Mouse (Mus musculus) neutrophil, adult 5-6 weeks (primary cell): ENCODE results near the gene Duox1. TPM values are rescaled to one million over a fixed set of nuclear protein-coding genes. Genes with fewer than 3 reads are reported as not detected.

Experiments used
- ATAC-seq: fragments of 151-379, 151-347 bp; 2 replicates; pipeline ENCODE4 v1.8.0; 2017; ENCODE audit warnings: mild to moderate bottlenecking, moderate TSS enrichment; ENCODE audit not compliant: insufficient number of reproducible peaks, poor library complexity, low FRiP score, severe bottlenecking; ENCODE audit errors: extremely low read depth
- total RNA-seq: library from RNA; stranded (forward); fragments of 200-1000 nt; gene quantifications from 2 replicates; pipeline ENCODE4 v1.2.3, GENCODE M21; 2017

Duox1 gene
- not detected in 2 replicates for total RNA-seq

- ATAC-seq = no peak
Measured at GRCm38 (mm10) chr2:122315372-122315771, at the start of gene Duox1. TSS of gene Duox1 (plus strand) at chr2:122315672.

GRCm38 (mm10) chr2:122266407-122267193 lies 48.9 kb upstream of the Duox1 start:
- no peak for ATAC-seq

GRCm38 (mm10) chr2:122278769-122279168 lies 36.7 kb upstream of the Duox1 start:
- no peak for ATAC-seq

- ATAC-seq = no peak
Measured at GRCm38 (mm10) chr2:122284091-122284490, 31.4 kb upstream of the Duox1 start.

- no peak for ATAC-seq
Measured at GRCm38 (mm10) chr2:122286137-122286536, 29.3 kb upstream of the Duox1 start.

- no peak for ATAC-seq
Measured at GRCm38 (mm10) chr2:122294916-122295315, 20.6 kb upstream of the Duox1 start.

- no peak for ATAC-seq
Measured at GRCm38 (mm10) chr2:122297271-122298095, 18.0 kb upstream of the Duox1 start.

- no peak for ATAC-seq
Measured at GRCm38 (mm10) chr2:122298096-122298499, 17.4 kb upstream of the Duox1 start, which contains the start of gene Duox2. TSS of gene Duox2 (minus strand) at chr2:122298449.

GRCm38 (mm10) chr2:122298596-122299490 lies 16.6 kb upstream of the Duox1 start, which contains the start of gene Duoxa2:
TSS of gene Duoxa2 (plus strand) at chr2:122298900.
- ATAC-seq = peak; percentile 10; the same call in 1 of the 2 replicates

GRCm38 (mm10) chr2:122299911-122300655 lies 15.4 kb upstream of the Duox1 start:
- ATAC-seq = no peak

GRCm38 (mm10) chr2:122300656-122301020 lies 14.8 kb upstream of the Duox1 start:
- no peak for ATAC-seq

GRCm38 (mm10) chr2:122301081-122301920 lies 14.2 kb upstream of the Duox1 start:
- 0 out of 2 replicates have a peak, but pooled peaks have one; percentile 18 for ATAC-seq

GRCm38 (mm10) chr2:122301921-122302573 lies 13.4 kb upstream of the Duox1 start:
- ATAC-seq = no peak

- peak; percentile 53 for ATAC-seq
Measured at GRCm38 (mm10) chr2:122302574-122303241, 12.8 kb upstream of the Duox1 start.

- ATAC-seq = no peak
Measured at GRCm38 (mm10) chr2:122304544-122304943, 10.9 kb upstream of the Duox1 start.

- ATAC-seq = no peak
Measured at GRCm38 (mm10) chr2:122305097-122305892, 10.2 kb upstream of the Duox1 start.
